Mouse (Mus musculus) yolk sac, embryonic 10.5 days (tissue): ENCODE measurements around the gene Paox.

Source experiments
- DNase-seq: peaks from one replicate; pipeline ENCODE4 v3.0.0-alpha.2; 2017; ENCODE audit warnings: low spot score

Gene Paox

GRCm38 (mm10) chr7:140115583-140116328 is at the start of gene Paox:
Gene Paox, plus strand, starts transcription at chr7:140115799.
- DNase-seq: peak; percentile 66

- DNase-seq: no peak
Observed at GRCm38 (mm10) chr7:140067397-140067796, 48.2 kb upstream of the Paox start.

- DNase-seq: peak; percentile 26
Observed at GRCm38 (mm10) chr7:140070042-140070711, 45.4 kb upstream of the Paox start.

GRCm38 (mm10) chr7:140077698-140078097 is 37.9 kb upstream of the Paox start:
- no peak for DNase-seq

- DNase-seq: no peak
Observed at GRCm38 (mm10) chr7:140078711-140079110, 36.9 kb upstream of the Paox start.

GRCm38 (mm10) chr7:140080503-140081156 is 35.0 kb upstream of the Paox start:
- peak; percentile 33 for DNase-seq

- no peak for DNase-seq
Observed at GRCm38 (mm10) chr7:140081408-140082241, 34.0 kb upstream of the Paox start.

GRCm38 (mm10) chr7:140082242-140082678 is 33.3 kb upstream of the Paox start, which contains the start of gene Caly:
Gene Caly, minus strand, starts transcription at chr7:140082548.
- DNase-seq: no peak

GRCm38 (mm10) chr7:140090601-140091000 is 25.0 kb upstream of the Paox start:
- no peak for DNase-seq

GRCm38 (mm10) chr7:140092924-140093528 is 22.6 kb upstream of the Paox start, which contains the start of gene Prap1:
Gene Prap1, plus strand, starts transcription at chr7:140093395.
- no peak for DNase-seq

- DNase-seq: no peak
Observed at GRCm38 (mm10) chr7:140094954-140095353, 20.6 kb upstream of the Paox start.

GRCm38 (mm10) chr7:140095556-140095955 is 20.0 kb upstream of the Paox start:
- no peak for DNase-seq

GRCm38 (mm10) chr7:140096055-140096454 is 19.5 kb upstream of the Paox start:
- no peak for DNase-seq

- no peak for DNase-seq
Observed at GRCm38 (mm10) chr7:140098466-140098865, 17.1 kb upstream of the Paox start.

- no peak for DNase-seq
Observed at GRCm38 (mm10) chr7:140101498-140101897, 14.1 kb upstream of the Paox start.

GRCm38 (mm10) chr7:140101993-140102860 is 13.4 kb upstream of the Paox start, which contains the start of gene Fuom:
Gene Fuom, minus strand, starts transcription at chr7:140102441.
- DNase-seq: peak; percentile 69

- DNase-seq: no peak
Observed at GRCm38 (mm10) chr7:140104009-140104408, 11.6 kb upstream of the Paox start.

GRCm38 (mm10) chr7:140111943-140112342 is 3.7 kb upstream of the Paox start:
- DNase-seq: no peak

- DNase-seq: peak; percentile 86
Observed at GRCm38 (mm10) chr7:140116329-140117054, 893 bp downstream of the Paox start, which contains the start of gene Echs1. Gene Echs1, minus strand, starts transcription at chr7:140116476.

GRCm38 (mm10) chr7:140120484-140120883 is 4.9 kb downstream of the Paox start:
- no peak for DNase-seq
